Mouse (Mus musculus): ENCODE results near the gene Prss23. TPM values are rescaled to one million over a fixed set of nuclear protein-coding genes. Genes with fewer than 3 reads are reported as not detected.

The Prss23 gene
- polyA plus RNA-seq, 1 experiment = 98.5 TPM

DNA sequence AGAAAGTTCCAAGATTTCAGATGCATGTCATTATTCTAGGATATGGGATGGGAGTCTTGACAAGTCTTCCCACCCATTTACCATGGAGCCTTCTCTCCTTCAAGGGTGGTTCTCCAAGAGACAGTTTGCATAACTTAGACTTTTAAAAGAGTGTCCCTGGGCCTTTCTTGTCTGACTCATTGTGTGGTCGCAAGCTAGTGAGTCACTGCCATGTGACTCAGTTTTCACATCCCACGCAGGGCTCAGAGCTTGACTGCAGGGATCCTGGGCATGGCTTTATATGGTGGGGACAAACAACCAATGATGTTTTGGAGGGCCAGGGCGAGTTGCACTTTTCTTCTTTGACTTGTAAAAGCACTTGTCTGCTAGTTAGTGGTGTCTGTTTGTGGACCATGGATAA, 34.0 kb upstream of the Prss23 start:
- Histone ChIP-seq H3K36me3 (ENCODE audit: control insufficient read depth, insufficient read depth) (no peaks in the 10 kb centered on the region), H3K4me3 (no peak overlapping the region), H3K27me3 (ENCODE audit: control insufficient read depth, insufficient read depth, insufficient read length) (no peaks in the 10 kb centered on the region), H3ac (ENCODE audit: control insufficient read depth, insufficient read length) (no peak overlapping the region), H3K79me2 (ENCODE audit: control insufficient read depth, insufficient read depth) (no peaks in the 10 kb centered on the region), H3K4me2 (ENCODE audit: low read depth) (peak overlapping the region; percentile 63)
- TF ChIP-seq POLR2A (IDR thresholded peaks at IDR 0.05; ENCODE audit: insufficient read length, low read depth) (no peak), POLR2AphosphoS2 (IDR thresholded peaks at IDR 0.05; ENCODE audit: insufficient read length, low read depth) (no peak), TCF3 (IDR thresholded peaks at IDR 0.05; ENCODE audit: insufficient read length, low read depth) (no peak), E2F4 (IDR thresholded peaks at IDR 0.05; ENCODE audit: insufficient read depth) (no peak), USF1 (IDR thresholded peaks at IDR 0.05; ENCODE audit: low read depth) (peak; percentile 94), CEBPB (IDR thresholded peaks at IDR 0.05; ENCODE audit: insufficient read depth, poor library complexity, severe bottlenecking) (0 out of 2 replicates have a peak, but pooled peaks have one; percentile 42), TCF12 (IDR thresholded peaks at IDR 0.05; ENCODE audit: insufficient read depth, poor library complexity, severe bottlenecking) (no peak), MYOG (IDR thresholded peaks at IDR 0.05; ENCODE audit: control insufficient read depth in 1 of 3, insufficient read depth in 1 of 3, insufficient read length in 2 of 3, low read depth in 2 of 3) (no peak), REST (IDR thresholded peaks at IDR 0.05; ENCODE audit: insufficient read depth, insufficient read length) (no peak), MYOD1 (IDR thresholded peaks at IDR 0.05; ENCODE audit: control insufficient read depth in 1 of 3, insufficient read length in 2 of 3, low read depth in 2 of 3) (no peak), SRF (IDR thresholded peaks at IDR 0.05; ENCODE audit: control insufficient read depth, insufficient read length, low read depth) (peak; percentile 95), MAX (IDR thresholded peaks at IDR 0.05; ENCODE audit: low read depth) (no peak)

DNA sequence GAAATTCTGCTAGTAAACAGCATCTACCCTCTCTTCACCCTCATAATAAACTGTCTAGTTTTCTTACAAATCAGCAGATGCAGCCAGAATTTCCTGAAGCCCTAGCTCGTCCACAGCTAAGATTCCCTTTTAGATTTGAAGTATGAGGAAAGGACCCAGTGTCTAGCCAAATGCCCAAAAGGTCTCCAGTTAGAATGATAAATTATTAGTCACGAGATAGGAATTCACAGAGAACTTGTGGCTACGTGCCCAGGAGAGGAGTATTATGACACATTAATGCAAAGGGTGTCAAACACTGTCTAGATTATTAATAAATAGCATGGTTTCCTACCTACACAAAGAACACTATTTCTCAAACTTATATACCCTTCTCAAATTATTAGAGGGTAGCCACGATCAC, 32.6 kb upstream of the Prss23 start:
- no peak overlapping the region for H3K4me3 ChIP-seq
- TF ChIP-seq CEBPB (IDR thresholded peaks at IDR 0.05; ENCODE audit: insufficient read depth, poor library complexity, severe bottlenecking) = 0 out of 2 replicates have a peak, but pooled peaks have one; percentile 38
- no peak for TF ChIP-seq REST (IDR thresholded peaks at IDR 0.05; ENCODE audit: insufficient read depth, insufficient read length)
- no peaks in the 10 kb centered on the region for H3K27me3 ChIP-seq (ENCODE audit: control insufficient read depth, insufficient read depth, insufficient read length)

DNA sequence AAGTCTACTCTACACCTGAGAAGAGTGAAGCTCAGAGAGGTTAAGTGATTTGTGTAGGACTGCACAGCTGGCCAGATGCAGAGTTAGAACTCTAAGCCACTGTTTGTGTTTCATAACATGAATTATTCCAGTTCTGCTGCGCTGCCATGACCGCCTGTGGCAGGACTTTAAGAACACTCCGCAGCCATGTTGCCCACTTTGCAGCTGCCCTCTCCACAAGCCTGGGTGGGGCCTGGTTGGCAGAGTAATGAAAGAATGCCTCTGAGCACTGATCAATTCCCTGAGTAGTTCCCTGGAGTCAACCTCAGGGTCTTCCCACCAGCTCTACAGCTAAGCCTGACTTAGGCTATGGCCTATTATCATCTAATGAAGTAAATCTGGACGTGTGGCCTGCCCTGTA, 32.1 kb upstream of the Prss23 start:
- H3K36me3 ChIP-seq (ENCODE audit: control insufficient read depth, insufficient read depth) = no peaks in the 10 kb centered on the region
- TF ChIP-seq MYOD1 (IDR thresholded peaks at IDR 0.05; ENCODE audit: control insufficient read depth in 1 of 3, insufficient read length in 2 of 3, low read depth in 2 of 3) (peak in 1 of 3 experiments; percentile 56), USF1 (IDR thresholded peaks at IDR 0.05; ENCODE audit: low read depth) (no peak), MYOG (IDR thresholded peaks at IDR 0.05; ENCODE audit: control insufficient read depth in 1 of 3, insufficient read depth in 1 of 3, insufficient read length in 2 of 3, low read depth in 2 of 3) (peak in 1 of 3 experiments; percentile 63)
- no peak overlapping the region for H3ac ChIP-seq (ENCODE audit: control insufficient read depth, insufficient read length)
- no peak overlapping the region for H3K4me3 ChIP-seq
- H3K79me2 ChIP-seq (ENCODE audit: control insufficient read depth, insufficient read depth) = no peaks in the 10 kb centered on the region
- peak overlapping the region; percentile 18 for H3K4me2 ChIP-seq (ENCODE audit: low read depth)
- H3K27me3 ChIP-seq (ENCODE audit: control insufficient read depth, insufficient read depth, insufficient read length) = no peaks in the 10 kb centered on the region

More for the DNA sequence above, 32.6 kb upstream of the Prss23 start:
- peak overlapping the region; percentile 18 for H3K4me2 ChIP-seq (ENCODE audit: low read depth)
- no peaks in the 10 kb centered on the region for H3K79me2 ChIP-seq (ENCODE audit: control insufficient read depth, insufficient read depth)
- H3ac ChIP-seq (ENCODE audit: control insufficient read depth, insufficient read length) = no peak overlapping the region
- H3K36me3 ChIP-seq (ENCODE audit: control insufficient read depth, insufficient read depth) = no peaks in the 10 kb centered on the region

DNA sequence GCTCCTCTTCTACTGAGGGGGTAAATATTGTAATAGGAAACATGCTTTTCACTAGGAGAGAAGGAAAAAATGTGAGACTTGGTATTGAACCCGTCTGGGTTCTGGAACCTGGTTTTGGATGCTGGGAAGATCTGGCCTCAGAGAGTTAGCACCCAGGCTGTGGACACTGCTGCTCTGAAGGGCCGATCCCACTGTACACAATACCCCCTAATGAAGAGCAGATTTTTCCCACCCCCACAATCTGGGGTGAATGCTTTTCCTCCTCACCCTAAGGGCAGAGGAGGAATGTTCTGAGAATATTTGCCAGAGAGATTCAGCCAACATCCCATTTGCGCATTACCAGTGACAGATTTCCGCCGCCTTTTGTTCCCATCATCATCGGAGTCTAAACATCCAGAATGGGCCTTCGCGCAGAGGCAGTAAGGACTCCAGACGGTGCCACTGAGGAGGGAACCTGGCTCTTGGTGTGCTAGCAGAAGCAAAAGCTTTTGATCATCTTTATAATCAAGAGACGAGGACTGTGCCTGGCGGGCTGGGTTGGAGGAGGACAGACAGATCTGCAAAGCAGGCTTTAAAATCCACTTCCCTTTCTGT, 31.6 kb upstream of the Prss23 start:
- Histone ChIP-seq H3K4me3 (no peak overlapping the region), H3K4me2 (ENCODE audit: low read depth) (peak overlapping the region; percentile 18), H3K79me2 (ENCODE audit: control insufficient read depth, insufficient read depth) (no peaks in the 10 kb centered on the region), H3K36me3 (ENCODE audit: control insufficient read depth, insufficient read depth) (no peaks in the 10 kb centered on the region), H3ac (ENCODE audit: control insufficient read depth, insufficient read length) (no peak overlapping the region), H3K27me3 (ENCODE audit: control insufficient read depth, insufficient read depth, insufficient read length) (no peaks in the 10 kb centered on the region)
- TF ChIP-seq POLR2AphosphoS2 (IDR thresholded peaks at IDR 0.05; ENCODE audit: insufficient read length, low read depth) (no peak), MYOG (IDR thresholded peaks at IDR 0.05; ENCODE audit: control insufficient read depth in 1 of 3, insufficient read depth in 1 of 3, insufficient read length in 2 of 3, low read depth in 2 of 3) (no peak), USF1 (IDR thresholded peaks at IDR 0.05; ENCODE audit: low read depth) (no peak), TCF12 (IDR thresholded peaks at IDR 0.05; ENCODE audit: insufficient read depth, poor library complexity, severe bottlenecking) (no peak)

DNA sequence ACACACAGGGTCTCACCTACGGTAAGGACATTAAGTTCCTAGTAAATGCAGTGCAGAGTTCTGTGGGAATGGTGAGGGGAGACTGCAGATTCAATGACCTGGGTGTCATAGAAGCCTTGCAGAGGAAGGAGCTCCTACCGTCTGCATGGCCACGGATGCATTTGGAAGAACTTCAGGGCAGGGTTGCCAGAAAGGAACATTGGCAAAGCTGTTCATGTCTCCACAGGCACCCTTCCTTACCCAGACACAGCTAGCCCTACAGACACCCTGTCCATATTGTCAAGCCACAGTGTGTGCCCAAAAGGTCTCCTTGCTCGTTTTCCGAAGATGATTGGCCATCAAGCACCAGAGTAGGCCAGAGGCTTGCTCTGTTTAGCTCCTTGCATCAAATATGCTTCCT, 30.1 kb upstream of the Prss23 start:
- H3K79me2 ChIP-seq (ENCODE audit: control insufficient read depth, insufficient read depth) = no peaks in the 10 kb centered on the region
- no peak overlapping the region for H3ac ChIP-seq (ENCODE audit: control insufficient read depth, insufficient read length)
- H3K27me3 ChIP-seq (ENCODE audit: control insufficient read depth, insufficient read depth, insufficient read length) = no peaks in the 10 kb centered on the region
- TF ChIP-seq USF1 (IDR thresholded peaks at IDR 0.05; ENCODE audit: low read depth) (no peak), REST (IDR thresholded peaks at IDR 0.05; ENCODE audit: insufficient read depth, insufficient read length) (no peak), E2F4 (IDR thresholded peaks at IDR 0.05; ENCODE audit: insufficient read depth) (no peak)
- no peak overlapping the region for H3K4me2 ChIP-seq (ENCODE audit: low read depth)
- no peak overlapping the region for H3K4me3 ChIP-seq
- no peaks in the 10 kb centered on the region for H3K36me3 ChIP-seq (ENCODE audit: control insufficient read depth, insufficient read depth)

DNA sequence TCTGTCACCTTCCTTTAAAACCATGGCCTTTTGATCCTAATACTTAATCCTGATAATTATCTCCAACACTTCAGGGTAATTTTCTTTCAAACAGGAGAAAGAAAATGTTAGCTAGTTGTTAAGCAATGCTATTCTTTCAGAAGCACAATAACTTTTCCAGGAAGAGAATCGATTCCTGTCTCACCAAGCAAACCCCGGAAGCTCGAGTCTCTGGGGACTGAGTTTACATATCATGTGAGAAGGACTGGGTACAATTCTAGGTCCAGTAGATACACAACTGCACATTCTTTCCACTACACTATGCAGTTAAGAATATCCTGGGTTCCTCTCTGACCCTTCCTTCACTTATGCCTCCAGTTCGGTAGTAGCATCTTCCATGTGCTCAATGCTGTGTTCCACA, 29.7 kb upstream of the Prss23 start:
- no peak for TF ChIP-seq MYOG (IDR thresholded peaks at IDR 0.05; ENCODE audit: control insufficient read depth in 1 of 3, insufficient read depth in 1 of 3, insufficient read length in 2 of 3, low read depth in 2 of 3)
- no peak for TF ChIP-seq TCF3 (IDR thresholded peaks at IDR 0.05; ENCODE audit: insufficient read length, low read depth)
- no peak for TF ChIP-seq MAX (IDR thresholded peaks at IDR 0.05; ENCODE audit: low read depth)
- TF ChIP-seq POLR2AphosphoS2 (IDR thresholded peaks at IDR 0.05; ENCODE audit: insufficient read length, low read depth) = no peak
- TF ChIP-seq USF1 (IDR thresholded peaks at IDR 0.05; ENCODE audit: low read depth) = no peak
- no peak for TF ChIP-seq CEBPB (IDR thresholded peaks at IDR 0.05; ENCODE audit: insufficient read depth, poor library complexity, severe bottlenecking)
- no peak for TF ChIP-seq MYOD1 (IDR thresholded peaks at IDR 0.05; ENCODE audit: control insufficient read depth in 1 of 3, insufficient read length in 2 of 3, low read depth in 2 of 3)
- TF ChIP-seq TCF12 (IDR thresholded peaks at IDR 0.05; ENCODE audit: insufficient read depth, poor library complexity, severe bottlenecking) = no peak
- no peak for TF ChIP-seq POLR2A (IDR thresholded peaks at IDR 0.05; ENCODE audit: insufficient read length, low read depth)
- TF ChIP-seq E2F4 (IDR thresholded peaks at IDR 0.05; ENCODE audit: insufficient read depth) = no peak
- no peak for TF ChIP-seq SRF (IDR thresholded peaks at IDR 0.05; ENCODE audit: control insufficient read depth, insufficient read length, low read depth)
- no peak for TF ChIP-seq REST (IDR thresholded peaks at IDR 0.05; ENCODE audit: insufficient read depth, insufficient read length)
- Histone ChIP-seq H3K4me2 (ENCODE audit: low read depth) (no peak overlapping the region), H3ac (ENCODE audit: control insufficient read depth, insufficient read length) (no peak overlapping the region), H3K4me3 (no peak overlapping the region), H3K36me3 (ENCODE audit: control insufficient read depth, insufficient read depth) (no peaks in the 10 kb centered on the region), H3K27me3 (ENCODE audit: control insufficient read depth, insufficient read depth, insufficient read length) (no peaks in the 10 kb centered on the region), H3K79me2 (ENCODE audit: control insufficient read depth, insufficient read depth) (no peaks in the 10 kb centered on the region)
